Mouse (Mus musculus) spleen, postnatal 4 days (tissue): ENCODE results near the gene Ppp1r9a.
"Not testable (repeated sequence)": the region's sequence is repeated elsewhere in the genome, so short reads cannot be mapped to it uniquely, and the experiment has no call there.

Source experiments
- DNase-seq, 2 experiments: peaks; one replicate each; pipeline ENCODE4 v3.0.0; 2022; ENCODE audit warnings: low spot score in 2 of 2

The Ppp1r9a gene

GRCm38 (mm10) chr6:4902674-4903324 is at the start of gene Ppp1r9a:
Gene Ppp1r9a (plus strand): TSS chr6:4902917.
- peak; percentile 14 to 64 for DNase-seq

- no peak for DNase-seq
These were observed 47.5 kb upstream of the Ppp1r9a start for GRCm38 (mm10) chr6:4855236-4855635.

GRCm38 (mm10) chr6:4856919-4857318 is 45.8 kb upstream of the Ppp1r9a start:
- DNase-seq = no peak

DNA sequence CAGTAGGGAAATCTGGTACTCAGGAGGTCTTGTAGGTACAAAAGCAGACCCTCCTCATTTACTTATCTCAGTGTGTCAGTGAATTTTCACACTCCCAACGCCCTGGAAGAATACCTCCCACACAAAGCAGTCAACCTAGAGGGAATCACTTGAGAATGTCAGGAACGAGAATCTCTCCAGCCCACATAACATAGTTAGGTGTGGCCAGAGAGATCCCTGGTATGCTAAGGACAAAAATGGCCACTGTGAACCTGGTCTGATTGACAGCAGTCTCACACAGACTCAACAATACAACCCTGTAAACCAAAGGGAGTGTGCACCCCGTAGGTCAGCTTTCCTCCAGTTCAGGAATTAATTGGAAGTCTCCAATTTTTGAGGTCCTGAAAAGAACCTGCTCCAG is 18.4 kb upstream of the Ppp1r9a start:
- no peak for DNase-seq

DNA sequence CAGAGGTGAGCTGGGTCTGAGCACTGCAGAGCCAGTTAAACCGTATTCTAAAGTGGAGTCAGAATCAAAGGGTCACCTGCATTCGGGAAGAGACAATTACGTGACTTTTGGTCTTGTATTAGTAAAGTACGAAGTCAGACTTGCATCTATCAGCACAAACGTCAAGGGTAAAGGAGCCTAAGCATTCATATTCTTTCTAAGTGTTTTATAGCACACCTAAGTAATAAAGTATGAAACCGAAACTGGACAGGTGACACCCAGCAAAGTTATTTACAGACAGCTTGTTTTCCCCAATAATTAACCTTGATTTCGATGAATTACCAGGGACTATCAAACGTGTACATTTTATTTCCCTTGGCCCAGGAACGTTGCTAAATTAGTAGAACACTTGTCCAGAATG is 13.2 kb upstream of the Ppp1r9a start:
- DNase-seq = no peak

DNA sequence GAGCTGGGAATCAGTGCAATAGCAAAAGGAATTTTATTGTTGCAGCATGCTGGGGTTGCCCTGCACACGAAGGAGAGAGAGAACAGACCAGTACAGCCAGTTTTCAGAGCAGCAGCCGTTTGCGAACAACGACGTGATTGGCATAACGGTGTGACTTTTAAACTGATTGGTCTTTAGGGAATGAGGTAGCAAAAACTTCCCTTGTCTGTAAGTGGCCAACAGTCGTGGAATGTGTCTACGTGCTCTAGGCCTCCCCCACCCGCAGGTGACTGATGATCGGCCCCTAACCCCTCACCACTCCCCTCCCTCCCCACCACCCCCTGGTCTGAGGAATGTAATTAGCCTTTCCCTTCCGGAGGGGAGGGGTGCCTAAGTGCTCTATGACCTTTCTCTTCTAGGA is 10.3 kb upstream of the Ppp1r9a start:
- DNase-seq = no peak

- not testable (repeated sequence) for DNase-seq
These were observed 9.4 kb upstream of the Ppp1r9a start for GRCm38 (mm10) chr6:4893312-4893711.

DNA sequence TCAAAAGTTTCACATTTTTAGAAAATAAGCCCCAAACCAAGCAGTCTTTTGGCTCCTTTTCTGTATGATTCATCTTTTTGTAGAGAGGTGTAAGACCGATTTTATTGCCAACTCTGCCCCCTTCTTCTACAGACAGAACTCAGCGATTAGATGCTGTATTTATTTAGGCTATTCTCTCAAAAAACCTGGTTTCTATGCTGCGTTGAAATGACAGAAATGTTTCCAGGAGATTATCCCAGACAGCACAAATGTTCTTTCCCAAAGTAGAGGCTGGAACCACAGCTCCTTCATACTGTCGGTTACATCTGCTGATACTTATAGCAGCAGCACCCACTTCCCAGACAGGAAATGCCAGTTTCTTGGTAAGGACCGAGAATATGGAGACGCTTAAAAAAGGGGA is 2.8 kb upstream of the Ppp1r9a start:
- DNase-seq = no peak

DNA sequence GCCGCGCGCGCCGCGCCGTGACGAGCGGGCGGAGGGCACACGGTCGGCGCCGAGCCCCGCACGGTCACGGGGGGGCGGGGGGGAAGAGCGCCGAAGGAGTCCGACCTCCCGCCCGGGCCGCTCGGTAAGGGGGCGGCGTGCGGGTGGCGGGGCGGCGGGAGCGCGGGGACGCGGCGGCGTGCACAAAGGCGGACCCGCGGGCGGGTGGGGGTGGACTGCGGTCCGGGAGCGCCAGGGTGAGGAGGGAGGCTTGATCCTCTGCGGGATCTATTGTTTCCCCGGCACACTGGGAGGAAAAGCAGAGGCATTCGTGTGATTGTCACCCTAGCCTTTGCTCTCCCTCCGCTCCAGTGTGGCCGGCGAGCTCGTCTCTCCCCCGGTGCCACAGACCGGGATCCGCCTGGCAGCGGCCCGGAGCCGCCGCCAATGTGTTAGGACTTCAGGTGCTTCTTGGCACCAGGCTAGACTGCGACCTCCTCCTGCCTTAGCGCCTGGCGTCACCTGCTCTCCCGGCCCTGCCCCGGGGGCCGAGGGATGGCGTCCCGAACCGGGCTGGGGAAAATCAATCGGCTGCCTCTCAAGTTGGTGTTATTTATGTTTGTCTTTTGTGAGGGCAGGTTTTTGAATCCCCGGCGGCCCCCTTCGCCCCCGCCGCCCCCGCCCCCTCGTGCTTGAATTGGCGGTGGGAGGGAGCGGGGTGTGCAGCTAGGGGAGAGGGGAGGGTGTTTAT is 773 bp downstream of the Ppp1r9a start:
- peak; percentile 17 to 70 for DNase-seq

- no peak for DNase-seq
These were observed 1.3 kb downstream of the Ppp1r9a start for GRCm38 (mm10) chr6:4904055-4904450.

GRCm38 (mm10) chr6:4910042-4910634 is 7.4 kb downstream of the Ppp1r9a start:
- DNase-seq = no peak

GRCm38 (mm10) chr6:4918470-4918869 is 15.8 kb downstream of the Ppp1r9a start:
- DNase-seq = no peak

DNA sequence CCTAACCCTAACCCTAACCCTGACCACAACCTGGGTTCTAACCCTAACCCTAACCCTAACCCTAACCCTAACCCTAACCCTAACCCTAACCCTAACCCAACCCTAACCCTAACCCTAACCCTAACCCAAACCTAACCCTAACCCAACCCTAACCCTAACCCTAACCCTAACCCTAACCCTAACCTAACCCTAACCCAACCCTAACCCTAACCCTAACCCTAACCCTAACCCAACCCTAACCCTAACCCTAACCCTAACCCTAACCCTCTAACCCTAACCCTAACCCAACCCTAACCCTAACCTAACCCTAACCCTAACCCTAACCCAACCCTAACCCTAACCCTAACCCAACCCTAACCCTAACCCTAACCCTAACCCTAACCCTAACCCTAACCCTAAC is 21.1 kb downstream of the Ppp1r9a start:
- not testable (repeated sequence) for DNase-seq

GRCm38 (mm10) chr6:4925966-4926687 is 23.4 kb downstream of the Ppp1r9a start:
- DNase-seq = no peak

- no peak for DNase-seq
These were observed 27.6 kb downstream of the Ppp1r9a start for GRCm38 (mm10) chr6:4930321-4930720.

DNA sequence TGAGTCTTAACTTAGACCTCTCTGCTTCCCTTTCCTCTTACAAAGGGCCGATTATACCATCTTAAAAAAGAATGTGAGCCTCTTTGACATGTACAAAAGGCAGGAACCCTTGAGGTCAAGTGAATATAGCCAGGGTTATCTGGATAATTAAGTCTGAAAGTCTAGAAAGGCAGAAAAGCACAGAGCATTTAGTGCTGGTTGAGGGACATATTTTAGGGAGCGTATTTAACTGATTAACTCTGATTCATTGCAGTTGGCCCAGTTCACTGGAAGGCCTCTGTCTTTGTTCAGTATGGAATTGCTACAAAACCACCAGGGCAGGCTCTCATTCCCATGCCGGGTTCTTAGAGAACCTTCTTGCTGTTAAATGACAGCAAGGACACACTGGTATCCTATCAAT is 36.2 kb downstream of the Ppp1r9a start:
- no peak for DNase-seq

DNA sequence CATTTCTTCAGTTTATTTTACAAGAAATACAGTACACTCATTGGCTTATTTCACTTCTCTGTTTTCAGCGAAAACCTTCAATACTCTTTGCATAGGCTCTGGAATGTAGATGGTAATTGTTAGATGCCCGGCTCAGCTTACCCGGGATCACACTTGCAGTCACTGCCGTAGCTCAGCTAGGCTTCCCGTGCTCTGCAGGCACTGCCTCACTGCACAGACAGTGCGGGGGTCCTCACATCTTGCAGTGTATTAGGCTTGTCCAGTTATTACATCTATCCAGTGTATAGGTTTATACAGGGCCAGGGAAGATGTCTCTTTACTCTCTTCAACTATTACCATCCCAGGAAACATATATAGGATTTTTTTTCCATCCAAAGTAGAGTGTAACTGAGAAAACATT is 37.4 kb downstream of the Ppp1r9a start:
- DNase-seq = no peak

- no peak for DNase-seq
These were observed 37.9 kb downstream of the Ppp1r9a start for GRCm38 (mm10) chr6:4940639-4941038.

DNA sequence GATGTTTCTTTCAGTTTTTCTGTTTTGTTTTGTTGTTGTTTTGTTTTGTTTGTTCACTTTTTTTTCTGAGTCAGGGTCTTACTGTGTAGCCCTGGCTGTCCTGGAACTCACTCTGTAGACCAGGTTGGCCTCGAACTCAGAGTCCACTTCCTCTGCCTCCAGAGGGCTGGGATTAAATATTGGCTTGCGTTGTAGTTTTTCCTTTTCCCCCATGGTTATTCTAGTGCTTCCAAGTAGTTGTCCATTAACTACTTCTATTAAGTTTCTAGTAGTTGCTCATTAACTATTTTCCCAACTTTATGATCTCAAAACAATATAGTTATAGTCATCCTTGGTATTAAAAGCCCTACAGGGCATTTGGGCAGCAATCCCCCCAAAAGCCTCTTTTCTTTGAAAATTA is 41.1 kb downstream of the Ppp1r9a start:
- DNase-seq = no peak

DNA sequence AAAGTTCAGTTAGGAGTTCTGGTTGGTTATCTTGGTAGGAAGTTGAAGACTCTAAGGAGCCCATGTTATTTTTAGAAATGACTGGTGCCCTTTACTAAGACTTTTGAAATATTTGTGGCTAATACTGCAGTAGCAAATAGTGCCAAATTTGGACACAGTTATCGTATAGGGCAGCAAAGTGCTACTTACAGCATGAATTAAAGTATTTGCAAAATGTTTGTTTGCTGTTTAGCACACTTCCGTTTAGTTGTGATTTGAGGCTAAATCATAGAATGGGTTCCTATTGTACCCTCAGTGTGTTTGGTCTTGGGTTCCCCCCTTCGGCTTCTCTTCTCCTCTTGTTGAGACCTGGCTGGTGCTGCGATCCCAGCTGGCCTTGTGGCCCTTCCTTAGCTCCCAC is 45.3 kb downstream of the Ppp1r9a start:
- DNase-seq = no peak

- no peak for DNase-seq
These were observed 47.0 kb downstream of the Ppp1r9a start for GRCm38 (mm10) chr6:4949701-4950100.

- no peak for DNase-seq
These were observed 50.5 kb downstream of the Ppp1r9a start for GRCm38 (mm10) chr6:4953028-4953719.
